Mouse (Mus musculus) skeletal muscle tissue, adult 2 months (tissue): ENCODE results near the gene Olfr713.

Experiments
- DNase-seq: peaks from one replicate; pipeline ENCODE4 v3.0.0-alpha.2; 2012; ENCODE audit warnings: low read depth, low spot score

Olfr713 gene

GRCm38 (mm10) chr7:107030874-107031273, at the start of gene Olfr713:
Gene Olfr713 (plus strand): TSS chr7:107031174.
- no peak for DNase-seq

- no peak for DNase-seq
Observed at GRCm38 (mm10) chr7:106985236-106985635, 45.7 kb upstream of the Olfr713 start.

GRCm38 (mm10) chr7:107000798-107001197, 30.2 kb upstream of the Olfr713 start:
- DNase-seq: no peak

- DNase-seq: no peak
Observed at GRCm38 (mm10) chr7:107004169-107004568, 26.8 kb upstream of the Olfr713 start.

- no peak for DNase-seq
Observed at GRCm38 (mm10) chr7:107005972-107006371, 25.0 kb upstream of the Olfr713 start, which contains the start of gene Olfr2. Gene Olfr2 (minus strand): TSS chr7:107006072.

GRCm38 (mm10) chr7:107039934-107040563, 9.1 kb downstream of the Olfr713 start:
- no peak for DNase-seq

- DNase-seq: no peak
Observed at GRCm38 (mm10) chr7:107043136-107043535, 12.2 kb downstream of the Olfr713 start.

GRCm38 (mm10) chr7:107044407-107044806, 13.4 kb downstream of the Olfr713 start:
- no peak for DNase-seq

- no peak for DNase-seq
Observed at GRCm38 (mm10) chr7:107045833-107046232, 14.9 kb downstream of the Olfr713 start.

- DNase-seq: no peak
Observed at GRCm38 (mm10) chr7:107047578-107047977, 16.6 kb downstream of the Olfr713 start.

- no peak for DNase-seq
Observed at GRCm38 (mm10) chr7:107070681-107071080, 39.7 kb downstream of the Olfr713 start, which contains the start of gene Olfr714. Gene Olfr714 (plus strand): TSS chr7:107070981.
